Mouse (Mus musculus) liver, adult 2 months (tissue): ENCODE measurements around the gene Bcan. TPM values are rescaled to one million over a fixed set of nuclear protein-coding genes. Genes with fewer than 3 reads are reported as not detected.

ENCODE experiments used
- DNase-seq: peaks from one replicate; pipeline ENCODE4 v3.0.0-alpha.2; 2011; ENCODE audit warnings: low read depth, low spot score; ENCODE audit errors: extremely low read depth
- H3K27ac ChIP-seq: fragments of 200-500 bp; replicated peaks from 2 replicates; pipeline ENCODE4 v1.5.1; 2012; ENCODE audit warnings: low read depth, mild to moderate bottlenecking, control low read depth, inconsistent platforms, low read length; ENCODE audit not compliant: insufficient read depth
- H3K27me3 ChIP-seq: fragments of 200-500 bp; 2 replicates; pipeline ENCODE4 v1.6.1; 2012; ENCODE audit warnings: mild to moderate bottlenecking, moderate library complexity, low read length, inconsistent platforms; ENCODE audit not compliant: control insufficient read depth, insufficient read depth
- H3K36me3 ChIP-seq: fragments of 200-500 bp; 2 replicates; pipeline ENCODE4 v1.6.1; 2012; ENCODE audit warnings: low read length, inconsistent platforms; ENCODE audit not compliant: control insufficient read depth, insufficient read depth
- H3K4me1 ChIP-seq: fragments of 200-500 bp; 2 replicates; pipeline ENCODE4 v1.6.1; 2011; ENCODE audit warnings: low read length; ENCODE audit not compliant: control insufficient read depth, insufficient read depth
- H3K4me3 ChIP-seq: fragments of 200-500 bp; 2 replicates; pipeline ENCODE4 v1.5.1; 2011; ENCODE audit warnings: low read depth, mild to moderate bottlenecking, control low read depth, low read length, moderate library complexity; ENCODE audit not compliant: insufficient read depth
- H3K79me2 ChIP-seq: fragments of 200-500 bp; 2 replicates; pipeline ENCODE4 v1.6.1; 2012; ENCODE audit warnings: inconsistent platforms, mild to moderate bottlenecking, low read length, moderate library complexity; ENCODE audit not compliant: control insufficient read depth, insufficient read depth
- H3K9ac ChIP-seq: fragments of 200-500 bp; 2 replicates; pipeline ENCODE4 v1.6.1; 2012; ENCODE audit warnings: low read depth, mild to moderate bottlenecking, control low read depth, inconsistent platforms, low read length
- CTCF ChIP-seq: fragments of 200-500 bp; IDR thresholded peaks from 2 replicates; pipeline ENCODE4 v1.5.1; 2011; ENCODE audit warnings: low read depth, low read length, control low read depth
- POLR2A ChIP-seq: fragments of 200-500 bp; IDR thresholded peaks from 2 replicates; pipeline ENCODE4 v1.6.1; 2011; ENCODE audit warnings: low read length, control low read depth; ENCODE audit not compliant: insufficient read depth; ENCODE audit errors: extremely low read depth
- WGBS: fragments of 180-500 bp; shearing (Covaris S2); methylation state at CpG from one replicate; pipeline ENCODE4 v1.1.7; 2018; 5-methylcytosine and 5-hydroxymethylcytosine counted together
- polyA plus RNA-seq: library from polyadenylated mRNA; depleted of rRNA; stranded (reverse); fragments of >200 nt; gene quantifications from 2 replicates; pipeline ENCODE4 v1.2.3, GENCODE M21; 2012; rRNA removed
- total RNA-seq: library from RNA; depleted of rRNA; stranded (reverse); fragments of >200 nt; gene quantifications from 2 replicates; pipeline ENCODE4 v1.2.3, GENCODE M21; 2014; rRNA removed

The Bcan gene
- total and polyA plus RNA-seq, 2 experiments: not detected

- Histone ChIP-seq H3K36me3 (peaks cover 7% of the 10 kb centered on the region), H3K27me3 (peaks cover 23% of the 10 kb centered on the region; the same call in 1 of the 2 replicates), H3K4me3 (no peak overlapping the region)
These were observed 53.5 kb downstream of the Bcan start for GRCm38 (mm10) chr3:87946541-87946860.

GRCm38 (mm10) chr3:87945781-87946540 lies 54.1 kb downstream of the Bcan start:
- H3K4me1 ChIP-seq: peaks cover 6% of the 10 kb centered on the region
- TF ChIP-seq CTCF: no peak
- TF ChIP-seq POLR2A: no peak
- no peak overlapping the region for H3K27ac ChIP-seq
- DNase-seq: no peak
- no peak overlapping the region for H3K4me3 ChIP-seq
- peaks cover 22% of the 10 kb centered on the region; the same call in 1 of the 2 replicates for H3K27me3 ChIP-seq
- H3K9ac ChIP-seq: no peak overlapping the region
- peaks cover 12% of the 10 kb centered on the region for H3K36me3 ChIP-seq
- no peaks in the 10 kb centered on the region for H3K79me2 ChIP-seq
- 46% methylated on average over 12 of the region's 12 CpGs for WGBS

More at GRCm38 (mm10) chr3:87946541-87946860, 53.5 kb downstream of the Bcan start:
- WGBS: 50% methylated on average over 1 of the region's 1 CpGs
- peaks cover 6% of the 10 kb centered on the region for H3K4me1 ChIP-seq
- no peaks in the 10 kb centered on the region for H3K79me2 ChIP-seq
- TF ChIP-seq POLR2A (no peak), CTCF (no peak)
- H3K27ac ChIP-seq: no peak overlapping the region
- no peak overlapping the region for H3K9ac ChIP-seq
- DNase-seq: no peak

GRCm38 (mm10) chr3:87944838-87945600 lies 55.0 kb downstream of the Bcan start:
- peaks cover 18% of the 10 kb centered on the region for H3K36me3 ChIP-seq
- TF ChIP-seq POLR2A (no peak), CTCF (no peak)
- H3K4me1 ChIP-seq: peaks cover 6% of the 10 kb centered on the region
- peaks cover 17% of the 10 kb centered on the region; the same call in 1 of the 2 replicates for H3K27me3 ChIP-seq
- H3K9ac ChIP-seq: no peak overlapping the region
- H3K4me3 ChIP-seq: no peak overlapping the region
- H3K27ac ChIP-seq: no peak overlapping the region
- H3K79me2 ChIP-seq: no peaks in the 10 kb centered on the region
- no peak for DNase-seq
- 33% methylated on average over 4 of the region's 4 CpGs for WGBS

- H3K27me3 ChIP-seq: peaks cover 7% of the 10 kb centered on the region; the same call in 1 of the 2 replicates
- peaks cover 6% of the 10 kb centered on the region for H3K4me1 ChIP-seq
- DNase-seq: no peak
- no peak overlapping the region for H3K4me3 ChIP-seq
- no peak for TF ChIP-seq POLR2A
- no peak for TF ChIP-seq CTCF
- no peak overlapping the region for H3K27ac ChIP-seq
- WGBS: 81% methylated on average over 7 of the region's 7 CpGs
- no peaks in the 10 kb centered on the region for H3K79me2 ChIP-seq
- peaks cover 32% of the 10 kb centered on the region for H3K36me3 ChIP-seq
- H3K9ac ChIP-seq: no peak overlapping the region
These were observed 56.4 kb downstream of the Bcan start for GRCm38 (mm10) chr3:87943586-87943985.

GRCm38 (mm10) chr3:87942471-87942870 lies 57.6 kb downstream of the Bcan start:
- Histone ChIP-seq H3K27ac (no peak overlapping the region), H3K36me3 (peaks cover 42% of the 10 kb centered on the region), H3K27me3 (no peaks in the 10 kb centered on the region), H3K4me3 (no peak overlapping the region), H3K9ac (no peak overlapping the region), H3K4me1 (peaks cover 4% of the 10 kb centered on the region; the same call in 1 of the 2 replicates), H3K79me2 (no peaks in the 10 kb centered on the region)
- WGBS: 88% methylated on average over 2 of the region's 2 CpGs
- TF ChIP-seq CTCF (no peak), POLR2A (no peak)
- DNase-seq: no peak

- WGBS: 80% methylated on average over 5 of the region's 5 CpGs
- H3K27me3 ChIP-seq: no peaks in the 10 kb centered on the region
- H3K27ac ChIP-seq: no peak overlapping the region
- H3K9ac ChIP-seq: no peak overlapping the region
- H3K36me3 ChIP-seq: peaks cover 46% of the 10 kb centered on the region
- H3K4me1 ChIP-seq: peaks cover 2% of the 10 kb centered on the region; the same call in 1 of the 2 replicates
- peaks cover 7% of the 10 kb centered on the region for H3K79me2 ChIP-seq
- no peak overlapping the region for H3K4me3 ChIP-seq
- no peak for TF ChIP-seq CTCF
- TF ChIP-seq POLR2A: no peak
- DNase-seq: no peak
These were observed 59.4 kb downstream of the Bcan start for GRCm38 (mm10) chr3:87940611-87941010.

Other genes with a start within 250 kb of the Bcan start
- gene Ntrk1, start 205.1 kb downstream of the Bcan start, total RNA-seq: 0.27 TPM in 1 of 2 replicates, not detected in the other
- gene Ntrk1, start 205.1 kb downstream of the Bcan start, polyA plus RNA-seq: 0.04 and 0.12 TPM in 2 replicates
- not detected in 2 replicates for gene Insrr, start 203.3 kb downstream of the Bcan start, total RNA-seq
- 0.02 TPM in 1 of 2 replicates, not detected in the other for gene Insrr, start 203.3 kb downstream of the Bcan start, polyA plus RNA-seq
- gene Pear1, start 175.9 kb downstream of the Bcan start, total RNA-seq: 2.3 and 4.7 TPM in 2 replicates
- 8.7 and 12.7 TPM in 2 replicates for gene Pear1, start 175.9 kb downstream of the Bcan start, polyA plus RNA-seq
- gene Sh2d2a, start 153.5 kb downstream of the Bcan start, total RNA-seq: 0.09 and 0.20 TPM in 2 replicates
- 0.39 and 0.83 TPM in 2 replicates for gene Sh2d2a, start 153.5 kb downstream of the Bcan start, polyA plus RNA-seq
- gene Prcc, start 114.6 kb downstream of the Bcan start, total RNA-seq: 8.0 and 9.9 TPM in 2 replicates
- gene Prcc, start 114.6 kb downstream of the Bcan start, polyA plus RNA-seq: 15.1 and 16.8 TPM in 2 replicates
- gene Hdgf, start 93.9 kb downstream of the Bcan start, total RNA-seq: 58.8 and 64.5 TPM in 2 replicates
- gene Hdgf, start 93.9 kb downstream of the Bcan start, polyA plus RNA-seq: 74.7 and 87.3 TPM in 2 replicates
- 84.6 and 96.6 TPM in 2 replicates for gene Mrpl24, start 80.7 kb downstream of the Bcan start, total RNA-seq
- 35.3 and 37.9 TPM in 2 replicates for gene Mrpl24, start 80.7 kb downstream of the Bcan start, polyA plus RNA-seq
- gene Isg20l2, start 69.9 kb downstream of the Bcan start, total RNA-seq: 6.8 and 9.3 TPM in 2 replicates
- gene Isg20l2, start 69.9 kb downstream of the Bcan start, polyA plus RNA-seq: 7.0 and 7.2 TPM in 2 replicates
- 5.3 and 6.2 TPM in 2 replicates for gene Rrnad1, start 69.5 kb downstream of the Bcan start, total RNA-seq
- 10.1 and 18.4 TPM in 2 replicates for gene Rrnad1, start 69.5 kb downstream of the Bcan start, polyA plus RNA-seq
- not detected in 2 replicates for gene Crabp2, start 51.6 kb downstream of the Bcan start, total RNA-seq
- gene Crabp2, start 51.6 kb downstream of the Bcan start, polyA plus RNA-seq: not detected in 2 replicates
- 0.65 and 0.74 TPM in 2 replicates for gene Nes, start 29.2 kb downstream of the Bcan start, total RNA-seq
- gene Nes, start 29.2 kb downstream of the Bcan start, polyA plus RNA-seq: 0.53 and 0.55 TPM in 2 replicates
- not detected in 2 replicates for gene Hapln2, start 27.4 kb upstream of the Bcan start, total RNA-seq
- not detected in 2 replicates for gene Hapln2, start 27.4 kb upstream of the Bcan start, polyA plus RNA-seq
- 4.2 and 5.7 TPM in 2 replicates for gene Gpatch4, start 42.9 kb upstream of the Bcan start, total RNA-seq
- 4.1 and 4.3 TPM in 2 replicates for gene Gpatch4, start 42.9 kb upstream of the Bcan start, polyA plus RNA-seq
- gene Naxe, start 58.3 kb upstream of the Bcan start, total RNA-seq: 99.6 and 105 TPM in 2 replicates
- 84.1 and 94.0 TPM in 2 replicates for gene Naxe, start 58.3 kb upstream of the Bcan start, polyA plus RNA-seq
- not detected in 2 replicates for gene Ttc24, start 78.1 kb upstream of the Bcan start, total RNA-seq
- not detected in 2 replicates for gene Ttc24, start 78.1 kb upstream of the Bcan start, polyA plus RNA-seq
- gene Iqgap3, start 81.7 kb upstream of the Bcan start, total RNA-seq: 0.18 and 0.40 TPM in 2 replicates
- gene Iqgap3, start 81.7 kb upstream of the Bcan start, polyA plus RNA-seq: 0.16 and 0.27 TPM in 2 replicates
- 3.7 and 6.2 TPM in 2 replicates for gene Mef2d, start 142.1 kb upstream of the Bcan start, total RNA-seq
- gene Mef2d, start 142.1 kb upstream of the Bcan start, polyA plus RNA-seq: 17.7 and 22.2 TPM in 2 replicates